Mouse (Mus musculus) left cerebral cortex, adult 11 months (tissue): Measurements from ENCODE around the gene Tlr9.

Experiments used
- DNase-seq: peaks from one replicate; pipeline ENCODE4 v3.0.0; 2022; ENCODE audit warnings: low spot score

Gene Tlr9

DNA sequence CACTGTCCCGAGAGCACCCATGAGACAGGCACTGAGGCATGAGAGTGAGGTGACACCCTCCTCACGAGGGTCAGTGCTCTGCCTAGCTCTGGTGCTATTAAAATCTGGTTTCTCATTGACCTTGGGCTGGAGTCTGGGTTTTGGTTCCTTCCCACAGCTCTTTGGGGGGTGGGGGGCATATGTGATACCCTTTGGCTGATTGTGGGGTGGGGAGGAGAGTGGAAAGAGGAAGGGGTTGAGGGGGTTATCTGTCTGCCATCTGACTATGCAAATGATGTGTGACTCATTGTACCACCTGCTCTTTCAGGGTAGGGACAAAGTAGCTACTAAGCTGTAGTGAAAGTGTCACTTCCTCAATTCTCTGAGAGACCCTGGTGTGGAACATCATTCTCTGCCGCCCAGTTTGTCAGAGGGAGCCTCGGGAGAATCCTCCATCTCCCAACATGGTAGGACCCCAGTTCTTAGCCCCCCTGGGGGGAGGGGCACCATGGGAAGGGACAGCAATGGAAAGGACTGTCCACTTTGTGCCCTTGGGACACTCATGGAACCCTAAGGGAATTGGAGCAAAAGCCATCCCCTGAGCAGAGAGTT lies at the start of gene Tlr9:
Tlr9 (plus strand) TSS at position 338 of the 591 bp plus-strand sequence.
- no peak for DNase-seq

DNA sequence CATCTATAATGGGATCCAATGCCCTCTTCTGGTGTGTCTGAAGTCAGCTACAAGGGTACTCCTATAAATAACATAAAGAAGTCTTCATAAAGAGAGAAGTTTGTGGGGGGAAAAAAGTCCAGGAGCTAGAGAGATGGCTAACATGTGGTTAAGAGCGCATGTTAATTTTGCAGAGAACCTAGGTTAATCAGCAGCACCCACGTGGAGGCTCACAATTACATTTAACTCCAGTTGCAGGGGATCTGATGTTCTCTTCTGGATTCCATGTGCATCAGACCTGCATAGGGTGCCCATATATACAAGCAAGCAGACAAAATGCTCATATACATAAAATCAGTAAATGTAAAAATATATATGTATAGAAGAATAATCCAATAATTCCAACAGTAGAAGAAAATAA lies 49.0 kb upstream of the Tlr9 start:
- DNase-seq = no peak

DNA sequence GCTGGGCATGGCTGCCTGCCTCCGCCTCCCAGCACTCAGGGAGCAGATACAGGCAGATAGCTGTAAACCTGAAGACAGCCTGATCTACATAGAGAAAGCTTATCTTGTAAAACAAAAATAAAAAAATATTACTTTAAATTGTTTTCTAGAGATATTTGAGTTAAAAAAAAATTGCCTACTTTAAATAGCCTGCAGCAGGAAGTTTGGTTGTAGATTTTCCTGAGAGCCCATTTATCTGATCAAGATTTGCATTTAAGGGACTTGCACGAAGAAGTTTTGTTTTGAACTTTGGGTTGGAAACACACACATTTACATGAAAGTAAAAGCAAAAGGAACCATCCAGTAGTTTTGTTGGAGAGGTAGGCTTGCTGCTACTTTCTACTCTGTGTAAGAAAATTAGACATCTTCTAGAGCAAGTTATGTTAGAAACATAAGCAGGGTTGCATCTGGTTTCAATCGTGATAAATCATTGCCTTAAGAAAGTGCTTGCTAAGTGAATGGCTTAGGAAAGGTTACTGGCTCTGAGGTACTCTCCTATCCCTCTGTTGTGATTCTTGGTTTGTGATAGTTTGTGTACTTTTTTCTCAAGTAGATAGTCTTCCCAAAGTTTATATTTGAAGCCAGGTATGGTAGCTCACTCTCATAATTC lies 46.7 kb upstream of the Tlr9 start:
- no peak for DNase-seq

DNA sequence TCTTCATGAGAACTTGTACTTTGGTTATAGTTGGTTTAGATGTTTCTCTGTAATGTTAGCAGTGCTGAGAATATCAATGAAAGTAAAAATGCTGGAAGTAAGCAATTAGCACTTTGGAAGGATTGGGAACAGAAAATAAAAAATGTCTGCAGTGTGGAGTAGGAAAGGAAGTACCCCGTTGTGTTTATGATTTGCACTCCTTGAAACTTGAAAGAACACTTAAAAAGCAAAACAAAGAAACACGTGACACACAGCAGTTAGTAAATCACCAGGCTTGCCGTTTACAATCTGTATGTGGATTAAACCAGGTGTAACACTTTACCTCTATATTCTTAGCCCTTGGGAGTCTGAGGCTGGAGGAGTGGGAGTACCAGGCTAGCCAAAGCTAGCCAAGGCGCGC lies 45.6 kb upstream of the Tlr9 start:
- DNase-seq = no peak

DNA sequence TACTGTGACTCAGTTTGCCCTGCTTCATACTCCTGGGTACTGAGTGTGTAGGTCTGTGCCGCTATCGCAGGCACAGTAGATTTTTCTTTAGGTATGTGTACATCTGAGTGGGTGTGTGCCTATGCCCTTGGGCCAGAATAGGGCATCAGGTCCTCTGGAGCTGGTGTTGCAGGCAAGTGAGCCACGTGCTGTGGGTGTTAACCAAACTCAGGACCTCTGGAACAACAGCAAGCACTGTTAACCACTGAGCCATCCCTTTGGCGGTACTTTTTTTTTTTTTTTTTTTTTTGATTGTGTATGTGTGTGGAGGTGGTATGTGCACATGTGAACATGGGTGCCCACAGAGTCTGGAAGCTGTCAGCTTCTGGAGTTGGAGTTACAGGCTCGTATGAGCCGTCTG lies 44.6 kb upstream of the Tlr9 start:
- DNase-seq = no peak

DNA sequence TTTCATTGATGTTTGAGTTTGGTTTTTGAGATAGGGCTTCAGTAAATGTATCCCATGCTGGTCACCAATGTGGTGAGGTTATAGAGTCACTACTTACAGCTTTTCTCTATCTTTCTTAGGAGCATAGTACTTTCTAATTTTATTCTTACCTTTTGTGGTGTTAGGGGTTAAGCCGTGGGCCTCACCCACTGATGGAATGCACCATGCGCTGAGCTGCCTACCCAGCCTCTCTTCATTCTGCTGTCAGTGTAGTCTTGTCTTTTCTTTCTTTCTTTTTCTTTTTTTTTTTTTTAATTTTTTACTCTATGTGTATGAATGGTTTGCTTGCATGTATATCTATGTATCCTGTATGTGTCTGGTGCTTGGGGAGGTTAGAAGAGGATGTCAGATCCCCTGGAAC lies 42.9 kb upstream of the Tlr9 start:
- DNase-seq = no peak

DNA sequence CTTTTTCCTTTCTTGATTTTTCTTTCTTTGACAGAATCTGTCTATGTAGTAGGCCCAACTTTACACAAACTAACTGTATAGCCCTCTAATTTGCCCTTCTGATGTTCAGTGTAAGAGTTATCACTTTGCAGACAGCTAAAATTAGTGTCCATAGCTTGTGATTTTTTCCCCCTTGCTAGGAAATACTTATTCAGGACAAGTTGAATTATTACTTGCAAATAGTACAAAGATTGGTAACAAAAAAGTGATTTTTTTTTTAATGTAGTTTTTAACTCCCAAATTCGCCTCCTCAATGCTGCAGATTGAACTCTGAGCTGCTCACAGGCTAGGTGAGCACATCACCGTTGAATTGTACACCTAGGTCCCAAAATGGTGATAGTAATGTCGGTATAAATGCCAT lies 42.4 kb upstream of the Tlr9 start:
- DNase-seq = no peak

DNA sequence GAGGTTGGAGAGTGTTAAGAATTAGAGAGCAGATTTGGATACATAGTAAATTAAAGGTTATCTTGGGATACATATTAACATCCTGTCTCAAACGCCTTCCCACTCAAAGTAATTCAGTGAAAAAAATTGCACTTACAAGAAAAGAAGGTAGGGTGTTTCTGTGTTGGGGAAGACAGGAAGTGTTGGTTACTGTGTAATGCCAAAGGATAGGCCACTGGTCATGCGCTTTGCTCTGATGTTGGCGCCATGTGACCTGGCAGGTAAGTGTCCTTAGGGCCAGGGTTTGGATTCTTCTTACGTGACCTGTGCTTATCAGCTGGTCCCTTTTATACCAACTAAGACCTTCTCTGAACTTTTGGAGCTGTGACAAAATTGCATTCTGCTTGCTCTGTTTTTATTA lies 40.3 kb upstream of the Tlr9 start:
- DNase-seq = no peak

DNA sequence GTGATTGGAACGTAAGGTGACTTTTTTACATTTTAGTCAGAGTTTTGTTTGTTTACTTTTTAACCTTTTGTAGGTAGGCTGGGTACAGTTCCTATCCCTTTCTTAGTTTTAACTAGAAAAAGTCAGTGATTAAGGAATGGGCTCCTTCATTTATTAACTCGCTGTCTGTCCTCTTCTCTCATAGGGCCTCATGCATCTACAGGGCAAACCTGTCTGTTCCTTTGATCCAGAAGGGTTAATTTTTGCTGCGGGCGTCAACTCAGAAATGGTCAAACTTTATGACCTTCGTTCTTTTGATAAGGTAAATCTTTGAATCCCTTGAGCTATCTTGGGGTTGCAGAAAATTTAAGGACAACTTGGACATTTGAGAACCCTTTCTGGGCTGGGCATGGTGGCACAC lies 38.4 kb upstream of the Tlr9 start:
- no peak for DNase-seq

DNA sequence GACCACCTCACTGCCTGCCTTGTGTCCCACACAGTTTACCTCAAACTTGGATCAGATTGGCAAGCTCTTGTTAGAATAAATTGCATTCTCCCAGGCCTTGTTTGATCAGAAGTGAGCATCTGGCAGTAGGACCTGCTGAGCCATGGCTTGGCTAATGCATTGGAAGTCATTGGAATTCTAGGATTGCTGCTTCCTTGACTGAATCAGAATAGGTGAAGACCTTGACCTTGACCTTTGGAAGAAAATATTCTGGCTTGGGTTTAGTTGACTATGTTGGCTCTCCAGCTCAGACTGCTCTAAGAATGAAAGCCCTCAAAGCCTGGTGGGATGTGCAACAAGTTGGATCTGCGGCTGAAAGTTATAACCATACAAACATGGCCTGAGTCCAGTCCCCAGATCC lies 31.0 kb upstream of the Tlr9 start:
- DNase-seq = no peak

DNA sequence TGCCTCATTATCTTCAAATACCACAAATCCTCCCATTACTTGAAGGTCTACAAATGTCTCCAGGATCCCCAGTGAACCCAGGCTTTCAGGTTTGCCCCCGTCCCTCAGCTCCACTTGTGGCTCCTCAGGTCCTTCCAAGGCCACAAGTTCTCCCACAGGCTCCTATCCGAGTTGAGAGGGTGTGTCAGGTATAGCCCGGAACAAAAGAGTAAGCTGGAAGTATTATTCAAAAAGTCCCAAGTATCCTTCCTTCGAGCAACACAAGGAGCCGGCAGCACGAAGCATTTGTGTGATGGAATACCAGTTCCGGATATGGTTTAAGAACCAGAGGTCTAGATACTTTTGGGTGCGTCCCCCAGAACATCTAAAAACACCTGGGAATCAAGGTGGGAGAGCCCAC lies 30.4 kb upstream of the Tlr9 start:
- no peak for DNase-seq

DNA sequence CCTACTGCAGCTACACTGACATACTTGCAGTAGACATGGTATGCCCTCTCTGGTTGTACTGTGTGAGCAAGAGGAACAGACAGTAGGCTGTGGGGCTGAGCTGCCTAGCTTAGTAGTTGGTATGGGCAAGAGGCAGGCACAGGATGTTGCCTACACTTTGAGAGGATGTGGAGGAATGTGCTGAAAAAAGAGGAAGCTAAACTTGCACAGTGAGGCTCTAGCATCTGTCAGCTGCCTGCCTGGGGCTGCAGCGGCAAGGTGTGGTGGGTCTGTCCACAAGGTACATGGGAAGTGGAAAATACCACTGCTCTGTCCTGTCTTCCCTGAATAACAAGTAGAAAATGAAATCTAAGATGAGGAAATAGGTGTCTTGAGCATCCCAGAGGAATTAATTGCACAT lies 29.4 kb upstream of the Tlr9 start:
- no peak for DNase-seq

DNA sequence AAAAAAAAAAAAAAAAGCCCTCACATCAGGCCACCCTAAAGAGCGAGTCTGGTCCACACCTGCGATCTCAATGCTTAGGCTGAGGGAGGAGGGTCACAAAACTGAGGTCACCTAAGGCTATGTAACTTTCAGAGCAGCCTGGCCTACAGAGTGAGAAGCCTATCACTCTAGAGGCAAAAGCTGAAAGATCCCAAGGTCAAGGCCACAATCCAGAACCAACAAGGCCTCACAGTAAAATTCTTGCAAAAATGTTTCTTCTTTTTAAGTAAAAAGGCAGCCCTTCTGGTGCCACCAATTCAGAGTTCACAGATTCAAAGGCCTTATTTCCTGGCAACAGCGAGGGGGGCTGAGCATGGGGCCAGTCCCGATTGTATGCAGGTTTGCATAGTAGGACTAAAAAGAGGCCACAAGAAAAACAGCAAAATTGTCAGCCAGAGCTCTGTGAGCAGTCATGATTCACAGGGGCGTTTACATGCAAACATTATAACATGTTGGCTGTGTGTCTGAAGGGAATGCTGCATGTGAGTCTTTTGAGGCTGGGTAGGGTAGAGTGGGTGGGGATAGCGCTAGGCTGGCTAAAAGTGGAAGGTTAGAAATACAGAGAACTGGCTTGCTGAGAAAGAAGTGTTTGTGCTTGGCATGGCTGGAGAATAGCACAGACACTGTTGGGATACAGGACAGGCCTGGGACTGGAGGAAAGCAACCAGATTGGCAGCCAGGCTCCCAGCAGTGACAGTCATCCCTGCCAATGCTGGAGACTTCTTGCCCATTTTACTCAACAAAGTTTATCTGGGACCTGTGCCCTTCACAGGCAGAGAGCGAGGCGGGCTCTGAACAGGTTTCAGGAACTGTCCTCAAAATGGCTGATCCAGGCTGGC lies 28.2 kb upstream of the Tlr9 start:
- no peak for DNase-seq

DNA sequence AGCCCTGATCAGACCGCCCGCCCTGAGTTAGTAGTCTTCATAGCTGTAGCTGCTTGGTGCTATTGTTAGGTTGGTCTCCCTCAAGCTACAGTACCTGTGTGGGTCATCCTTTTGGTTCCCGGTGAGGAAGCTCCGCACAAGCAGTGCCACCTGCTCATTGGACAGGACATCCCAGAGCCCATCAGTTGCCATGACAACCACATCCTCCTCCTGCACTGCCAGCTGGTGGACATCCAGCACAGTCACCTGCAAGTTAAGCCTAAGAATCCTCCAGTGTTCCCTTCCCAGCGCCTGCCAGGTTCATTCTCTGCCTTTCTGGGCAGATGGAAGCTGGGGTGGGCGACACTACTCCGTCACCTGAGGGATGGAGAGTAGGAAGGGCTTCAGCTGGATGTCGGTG lies 26.7 kb upstream of the Tlr9 start:
- DNase-seq = no peak

DNA sequence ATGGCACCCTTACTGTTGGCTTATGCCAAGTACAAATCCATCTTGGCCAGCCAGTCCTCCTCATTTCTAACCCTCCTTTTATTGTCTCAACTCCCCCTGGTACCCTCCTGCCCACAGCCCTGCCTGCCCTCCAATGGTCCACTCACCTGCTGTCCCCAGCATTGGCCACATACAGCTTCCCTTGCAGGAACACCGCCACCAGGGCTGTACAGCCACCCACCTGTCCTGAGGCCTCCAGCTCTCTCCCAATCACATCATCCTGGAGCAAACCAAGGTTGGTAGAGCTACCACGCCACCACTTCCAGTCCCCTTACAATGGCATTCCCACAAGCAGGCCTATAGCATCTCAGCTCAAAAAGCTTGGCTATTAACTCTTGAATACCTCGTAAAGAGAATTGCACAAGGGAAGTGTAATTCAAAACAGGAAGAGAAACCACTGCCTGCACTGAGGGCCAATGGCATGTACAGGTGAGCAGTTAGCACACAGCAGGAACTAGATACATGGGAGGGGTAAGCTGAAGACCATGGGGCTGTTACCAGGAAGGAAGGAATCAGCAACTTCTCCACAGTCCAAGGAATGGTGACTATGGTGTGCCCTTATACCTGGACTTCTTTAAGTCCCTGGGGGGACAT lies 25.2 kb upstream of the Tlr9 start:
- no peak for DNase-seq

DNA sequence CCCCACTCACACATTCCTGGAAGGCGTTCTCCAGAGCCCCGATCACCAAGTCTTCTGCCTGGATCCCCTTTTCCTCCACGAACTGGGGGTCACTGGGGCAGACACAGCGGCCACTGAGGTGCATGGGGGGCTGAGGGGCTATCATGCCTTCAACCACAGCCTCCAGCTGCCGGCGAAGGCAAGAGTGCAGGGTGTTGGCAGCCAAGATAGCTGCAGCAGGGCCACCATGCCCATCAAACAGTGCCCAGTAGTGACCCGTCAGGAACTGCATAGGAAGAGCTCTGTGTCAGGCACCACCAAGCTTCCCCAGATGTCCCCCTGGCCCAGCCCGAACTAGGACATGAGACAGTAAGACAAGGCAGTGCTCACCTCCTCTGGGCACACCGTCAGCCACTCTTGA lies 24.7 kb upstream of the Tlr9 start:
- DNase-seq = no peak

DNA sequence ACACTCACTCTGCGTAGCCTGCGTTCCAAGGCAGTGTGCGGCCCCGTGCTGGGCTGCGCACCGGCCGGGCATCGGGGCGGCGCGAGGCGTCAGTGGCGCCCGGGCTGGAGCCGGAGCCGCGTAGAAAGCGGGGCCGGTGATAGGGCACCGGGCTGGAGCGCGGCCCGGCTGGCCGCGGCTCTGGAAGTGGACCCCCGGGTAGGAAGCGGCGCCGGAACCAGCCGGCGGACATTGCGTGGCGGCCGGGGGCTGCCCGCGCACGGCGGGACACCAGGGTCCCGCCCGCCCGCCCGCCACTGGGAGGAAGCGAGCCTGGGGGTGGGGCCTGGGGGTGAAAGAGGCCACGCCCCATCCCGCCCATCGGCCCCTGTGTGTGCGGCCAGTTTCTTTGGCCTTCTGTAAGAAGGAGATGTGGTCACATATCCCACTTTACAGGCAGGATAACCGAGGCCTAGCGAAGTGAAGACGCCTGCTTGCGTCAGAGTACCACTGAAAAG lies 23.4 kb upstream of the Tlr9 start:
- DNase-seq = no peak

DNA sequence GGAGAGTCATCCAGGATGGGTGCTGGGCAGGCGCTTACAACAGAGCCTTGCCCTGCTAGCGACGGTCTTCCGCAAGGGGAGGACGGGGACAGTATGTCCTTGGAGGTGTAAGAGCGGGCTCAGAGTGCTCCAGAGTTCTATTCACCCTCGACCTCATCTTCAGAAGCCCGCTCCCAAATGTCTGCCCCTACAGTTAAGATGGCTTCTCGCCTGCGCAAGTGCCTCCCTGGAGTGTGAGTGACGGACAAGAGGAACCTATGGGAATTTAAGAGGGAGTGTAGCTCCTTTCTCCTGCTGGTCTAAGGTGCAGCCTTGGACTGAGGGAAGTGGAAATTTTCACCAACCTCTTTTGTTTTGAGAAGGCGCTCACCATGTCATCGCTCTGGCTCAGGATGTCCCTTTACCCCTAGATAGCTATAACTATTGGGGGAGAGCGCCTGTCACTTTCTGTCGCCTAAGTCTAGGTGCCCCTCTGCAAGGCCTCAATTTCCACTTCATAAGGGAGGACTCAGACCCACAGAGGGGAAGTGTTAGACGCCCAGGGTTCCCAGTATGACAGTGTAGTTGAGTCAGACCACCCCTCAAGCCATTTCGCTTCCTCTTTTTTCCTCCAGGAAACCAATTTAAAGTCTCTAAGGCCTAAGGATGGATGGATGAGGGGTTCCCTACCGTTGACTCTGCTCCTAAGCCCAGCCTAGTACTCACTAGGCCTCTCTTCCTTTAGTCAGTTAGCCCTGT lies 22.7 kb upstream of the Tlr9 start, which contains the start of gene Ppm1m:
Ppm1m (minus strand) TSS at position 212 of the 738 bp plus-strand sequence.
- no peak for DNase-seq

DNA sequence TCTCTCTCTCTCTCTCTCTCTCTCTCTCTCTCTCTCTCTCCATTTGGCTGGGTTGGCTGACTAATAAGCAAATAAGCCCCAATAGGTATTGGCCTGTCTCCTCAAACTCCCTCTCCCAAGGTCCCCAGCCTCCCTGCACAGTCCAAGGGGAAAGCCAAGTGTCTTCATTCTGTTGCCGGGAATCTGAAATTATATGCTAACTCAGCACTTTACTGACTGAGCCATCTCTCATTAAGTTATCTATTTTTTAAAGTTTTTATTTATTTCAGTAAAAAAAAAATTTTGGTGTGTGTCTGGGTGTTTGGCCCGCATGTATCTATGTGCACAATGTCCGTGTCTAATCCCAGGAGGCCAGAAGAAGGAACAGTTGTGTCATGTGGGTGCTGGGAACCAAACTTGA lies 20.5 kb upstream of the Tlr9 start:
- no peak for DNase-seq

DNA sequence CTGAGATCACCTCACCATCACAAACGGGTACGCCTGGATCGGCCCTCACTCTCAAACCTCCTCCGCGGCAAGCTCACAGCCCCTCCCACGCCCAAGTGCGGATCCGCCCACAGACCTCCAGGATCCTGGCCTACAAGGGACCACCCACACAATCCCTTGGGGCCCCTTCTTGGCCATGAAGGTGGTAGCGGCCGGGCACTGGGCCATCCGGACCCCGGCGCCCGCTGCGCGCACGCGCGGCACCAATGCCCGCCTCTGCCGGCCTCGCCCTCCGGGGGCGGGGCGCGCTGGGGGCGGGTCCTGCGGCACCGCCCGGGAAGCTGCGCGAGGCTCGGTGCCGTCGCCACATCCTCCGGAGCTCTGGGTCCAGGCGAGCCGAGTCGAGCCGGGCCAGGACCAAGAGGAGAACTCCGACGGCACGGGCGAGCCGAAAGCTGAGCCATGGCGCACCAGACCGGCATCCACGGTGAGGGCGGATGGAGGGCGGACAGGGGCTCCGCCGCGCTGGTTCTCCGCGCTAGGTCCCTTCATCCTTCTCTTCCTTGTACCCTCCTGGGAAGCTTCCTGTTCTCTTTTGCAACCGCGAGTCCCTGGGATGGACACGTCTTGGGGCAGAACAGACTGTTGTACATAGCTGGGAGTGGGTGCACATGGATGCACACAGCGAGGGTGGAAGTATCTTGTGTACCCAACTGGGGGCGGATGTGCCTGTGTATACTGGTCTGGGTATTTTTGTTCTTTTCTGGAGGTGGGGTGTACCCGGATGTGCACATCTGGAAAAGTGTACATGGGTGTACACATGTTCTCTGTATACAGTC lies 19.4 kb upstream of the Tlr9 start, which contains the start of gene Twf2:
Twf2 (plus strand) TSS at position 290 of the 818 bp plus-strand sequence.
- DNase-seq = peak; percentile 85
